Mouse (Mus musculus) G1E (cell line): ENCODE data around the gene Klhl26. TPM values are rescaled to one million over a fixed set of nuclear protein-coding genes. Genes with fewer than 3 reads are reported as not detected.

Source experiments
- ATAC-seq: 2 replicates; pipeline ENCODE4 v1.8.0; 2016; ENCODE audit warnings: mild to moderate bottlenecking; ENCODE audit not compliant: insufficient number of reproducible peaks, poor library complexity, low FRiP score, severe bottlenecking; ENCODE audit errors: extremely low read depth
- DNase-seq: peaks from one replicate; pipeline ENCODE4 v3.0.0; 2012; ENCODE audit warnings: low spot score
- H3K27me3 ChIP-seq: 2 replicates; pipeline ENCODE4 v1.6.1; 2012; ENCODE audit warnings: mild to moderate bottlenecking, low read length, inconsistent platforms; ENCODE audit not compliant: insufficient read depth
- H3K36me3 ChIP-seq: replicated peaks from 2 replicates; pipeline ENCODE3; 2012; ENCODE audit warnings: mild to moderate bottlenecking, inconsistent platforms
- H3K4me1 ChIP-seq: 2 replicates; pipeline ENCODE4 v1.6.1; 2012; ENCODE audit warnings: low read depth, low read length, inconsistent platforms, mixed read lengths; ENCODE audit not compliant: insufficient read depth
- H3K4me3 ChIP-seq: 2 replicates; pipeline ENCODE4 v1.5.1; 2012; ENCODE audit warnings: low read depth, mild to moderate bottlenecking, inconsistent platforms, low read length, moderate library complexity, mixed read lengths
- H3K9me3 ChIP-seq: replicated peaks from 2 replicates; pipeline ENCODE4 v1.6.1; 2012; ENCODE audit warnings: inconsistent platforms
- CTCF ChIP-seq: IDR thresholded peaks from 2 replicates; pipeline ENCODE4 v1.5.1; 2012; ENCODE audit warnings: low read depth, low read length, inconsistent platforms, mixed read lengths
- GATA1 ChIP-seq: IDR thresholded peaks from 2 replicates; pipeline ENCODE4 v1.6.1; 2012; ENCODE audit warnings: borderline replicate concordance, low read length, inconsistent platforms, mixed read lengths
- GATA2 ChIP-seq: IDR thresholded peaks from 2 replicates; pipeline ENCODE4 v1.6.1; 2012; ENCODE audit warnings: low read depth, low read length, inconsistent platforms, borderline replicate concordance
- POLR2AphosphoS5 ChIP-seq: IDR thresholded peaks from 2 replicates; pipeline ENCODE4 v1.6.1; 2012; ENCODE audit warnings: low read depth, low read length, inconsistent platforms; ENCODE audit not compliant: insufficient replicate concordance
- TAL1 ChIP-seq: conservative IDR thresholded peaks from 2 replicates; pipeline ENCODE4 v1.6.1; 2012; ENCODE audit warnings: low read depth, low read length, inconsistent platforms, mixed read lengths
- polyA plus RNA-seq: library from polyadenylated mRNA; stranded (reverse); fragments of >175 nt; gene quantifications from 2 replicates; pipeline ENCODE4 v1.2.3, GENCODE M21; 2012
- total RNA-seq, 2 experiments: library from RNA; stranded (forward) in 1 of 2; stranded (reverse) in 1 of 2; fragments of 200-1000 nt in 1 of 2; fragments of >200 nt in 1 of 2; fragmentation: Nextera tagmentation in 1 of 2; gene quantifications; 2 replicates each; pipeline ENCODE4 v1.2.3; 2014 to 2017

Klhl26 gene
- total and polyA plus RNA-seq, 3 experiments: 12.8 to 23.6 (median 13.9) TPM

- DNase-seq (no peak), ATAC-seq (no peak)
- Histone ChIP-seq H3K36me3 (peaks cover 54% of the 10 kb centered on the region), H3K9me3 (no peaks in the 10 kb centered on the region), H3K4me3 (no peak overlapping the region), H3K27me3 (no peaks in the 10 kb centered on the region; the same call in 1 of the 2 replicates), H3K4me1 (peaks cover 91% of the 10 kb centered on the region)
- TF ChIP-seq CTCF (no peak), POLR2AphosphoS5 (no peak), GATA1 (no peak), TAL1 (no peak), GATA2 (no peak)
These were observed 58.9 kb downstream of the Klhl26 start for GRCm38 (mm10) chr8:70417914-70418313.

- no peak for DNase-seq
- Histone ChIP-seq H3K9me3 (no peaks in the 10 kb centered on the region), H3K4me3 (no peak overlapping the region), H3K36me3 (peaks cover 60% of the 10 kb centered on the region), H3K4me1 (peaks cover 85% of the 10 kb centered on the region), H3K27me3 (no peaks in the 10 kb centered on the region; the same call in 1 of the 2 replicates)
- no peak for ATAC-seq
- no peak for TF ChIP-seq POLR2AphosphoS5
- no peak for TF ChIP-seq GATA1
- TF ChIP-seq GATA2: no peak
- TF ChIP-seq TAL1: no peak
- no peak for TF ChIP-seq CTCF
These were observed 59.8 kb downstream of the Klhl26 start for GRCm38 (mm10) chr8:70416941-70417340.

GRCm38 (mm10) chr8:70415540-70416451, 61.0 kb downstream of the Klhl26 start:
- ATAC-seq (no peak), DNase-seq (no peak)
- peaks cover 81% of the 10 kb centered on the region for H3K4me1 ChIP-seq

GRCm38 (mm10) chr8:70414310-70414946, 62.3 kb downstream of the Klhl26 start:
- no peak for ATAC-seq
- TF ChIP-seq POLR2AphosphoS5 (no peak), CTCF (no peak), TAL1 (no peak), GATA2 (no peak), GATA1 (no peak)
- Histone ChIP-seq H3K4me1 (peaks cover 71% of the 10 kb centered on the region), H3K27me3 (no peaks in the 10 kb centered on the region), H3K9me3 (no peaks in the 10 kb centered on the region), H3K4me3 (no peak overlapping the region; the same call in 1 of the 2 replicates), H3K36me3 (peaks cover 59% of the 10 kb centered on the region)
- no peak for DNase-seq

More at GRCm38 (mm10) chr8:70415540-70416451, 61.0 kb downstream of the Klhl26 start:
- Histone ChIP-seq H3K27me3 (no peaks in the 10 kb centered on the region; the same call in 1 of the 2 replicates), H3K9me3 (no peaks in the 10 kb centered on the region), H3K4me3 (no peak overlapping the region), H3K36me3 (peaks cover 63% of the 10 kb centered on the region)
- TF ChIP-seq POLR2AphosphoS5 (no peak), GATA2 (no peak), CTCF (peak; percentile 37), GATA1 (no peak)

GRCm38 (mm10) chr8:70410281-70410680, 66.5 kb downstream of the Klhl26 start:
- Histone ChIP-seq H3K4me3 (no peak overlapping the region), H3K9me3 (no peaks in the 10 kb centered on the region), H3K4me1 (peaks cover 66% of the 10 kb centered on the region), H3K36me3 (peaks cover 72% of the 10 kb centered on the region), H3K27me3 (no peaks in the 10 kb centered on the region)
- TF ChIP-seq GATA2 (no peak), CTCF (no peak), TAL1 (no peak), GATA1 (no peak), POLR2AphosphoS5 (no peak)
- no peak for ATAC-seq
- no peak for DNase-seq

- Histone ChIP-seq H3K36me3 (peaks cover 76% of the 10 kb centered on the region), H3K4me1 (peaks cover 63% of the 10 kb centered on the region)
- no peak for ATAC-seq
These were observed 67.3 kb downstream of the Klhl26 start for GRCm38 (mm10) chr8:70409455-70409871.

More at GRCm38 (mm10) chr8:70409455-70409871, 67.3 kb downstream of the Klhl26 start:
- H3K4me3 ChIP-seq: no peak overlapping the region
- H3K27me3 ChIP-seq: no peaks in the 10 kb centered on the region
- TF ChIP-seq GATA2: no peak
- peaks cover under 1% of the 10 kb centered on the region; the same call in 1 of the 2 replicates for H3K9me3 ChIP-seq
- no peak for DNase-seq
